Mouse (Mus musculus) testis, adult 2 months (tissue): Measurements from ENCODE around the gene Tgfbr2.

Source experiments
- CTCF ChIP-seq: fragments of 200-500 bp; IDR thresholded peaks from 2 replicates; pipeline ENCODE4 v1.5.1; 2012; ENCODE audit warnings: low read depth, mild to moderate bottlenecking, inconsistent platforms, low read length, moderate library complexity; ENCODE audit not compliant: control insufficient read depth, insufficient read depth, insufficient replicate concordance
- POLR2A ChIP-seq: fragments of 200-500 bp; IDR thresholded peaks from 2 replicates; pipeline ENCODE4 v1.6.1; 2012; ENCODE audit warnings: low read depth, mild to moderate bottlenecking, inconsistent platforms, low read length, moderate library complexity; ENCODE audit not compliant: control insufficient read depth

DNA sequence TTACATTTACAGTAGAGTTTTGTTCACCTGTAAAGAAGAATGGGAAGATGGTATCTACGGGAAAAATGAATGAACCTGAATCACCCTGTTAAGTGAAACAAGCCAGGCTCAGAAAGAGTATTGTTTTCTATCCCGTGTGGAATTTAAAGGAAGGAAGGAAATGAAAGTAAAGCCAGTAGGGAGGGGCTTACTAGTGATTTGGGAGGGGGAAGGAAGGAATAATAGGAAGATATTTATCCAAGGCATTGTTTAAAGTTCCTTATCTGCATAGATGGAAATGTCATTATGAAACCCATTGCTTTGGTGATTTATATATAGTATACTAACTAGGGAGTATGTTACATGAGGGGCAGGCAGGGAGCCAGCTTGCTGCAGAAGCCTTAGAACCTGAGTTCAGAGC lies 66.4 kb downstream of the Tgfbr2 start:
- no peak for TF ChIP-seq CTCF
- TF ChIP-seq POLR2A: no peak
